Mouse (Mus musculus): ENCODE measurements around the gene Ifitm3.
"Not testable (repeated sequence)": the region's sequence is repeated elsewhere in the genome, so short reads cannot be mapped to it uniquely, and the experiment has no call there.

The Ifitm3 gene

DNA sequence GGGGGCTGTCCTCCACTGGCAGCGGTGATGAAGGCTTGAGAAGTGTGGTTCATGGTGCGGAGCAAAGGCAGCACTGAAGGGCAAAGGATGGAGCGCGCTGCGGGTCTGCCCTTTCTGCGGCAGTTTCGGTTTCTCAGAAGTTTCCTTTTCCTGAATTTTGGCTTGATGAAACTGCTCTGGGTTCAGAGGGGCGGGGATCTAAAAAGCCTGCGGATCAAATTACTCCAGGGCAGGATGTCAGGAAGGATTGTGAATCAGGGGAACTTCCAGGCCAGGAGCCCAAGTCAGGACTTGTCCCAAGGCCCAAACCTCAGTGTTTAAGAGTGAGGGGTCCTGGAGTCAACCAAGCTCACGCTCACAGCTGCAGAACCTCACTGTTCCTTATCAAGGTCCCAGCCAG is at the start of gene Ifitm3:
Gene Ifitm3 (minus strand): TSS at position 178 of the 400 bp plus-strand sequence.
- no peak for DNase-seq (ENCODE audit: low read depth, low spot score)

DNA sequence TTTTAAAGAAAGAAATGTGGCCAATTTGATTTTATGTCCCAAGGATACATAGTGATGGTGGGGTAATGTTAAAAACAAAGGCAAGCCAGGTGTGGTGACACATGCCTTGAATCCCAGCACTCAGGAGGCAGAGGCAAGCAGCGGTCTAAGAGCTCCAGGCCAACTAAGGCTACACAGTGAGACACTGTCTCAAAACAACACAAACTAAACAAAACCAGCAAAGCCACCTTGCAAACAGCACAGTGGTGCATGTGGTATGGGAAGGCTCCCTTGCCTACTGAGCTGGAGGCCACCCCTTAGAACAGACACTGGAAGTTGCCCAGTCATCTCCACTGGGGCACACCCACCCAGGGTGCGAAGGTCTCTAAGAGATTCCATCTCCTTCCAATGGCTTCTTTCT is 49.4 kb upstream of the Ifitm3 start:
- no peak for DNase-seq (ENCODE audit: low read depth, low spot score)

DNA sequence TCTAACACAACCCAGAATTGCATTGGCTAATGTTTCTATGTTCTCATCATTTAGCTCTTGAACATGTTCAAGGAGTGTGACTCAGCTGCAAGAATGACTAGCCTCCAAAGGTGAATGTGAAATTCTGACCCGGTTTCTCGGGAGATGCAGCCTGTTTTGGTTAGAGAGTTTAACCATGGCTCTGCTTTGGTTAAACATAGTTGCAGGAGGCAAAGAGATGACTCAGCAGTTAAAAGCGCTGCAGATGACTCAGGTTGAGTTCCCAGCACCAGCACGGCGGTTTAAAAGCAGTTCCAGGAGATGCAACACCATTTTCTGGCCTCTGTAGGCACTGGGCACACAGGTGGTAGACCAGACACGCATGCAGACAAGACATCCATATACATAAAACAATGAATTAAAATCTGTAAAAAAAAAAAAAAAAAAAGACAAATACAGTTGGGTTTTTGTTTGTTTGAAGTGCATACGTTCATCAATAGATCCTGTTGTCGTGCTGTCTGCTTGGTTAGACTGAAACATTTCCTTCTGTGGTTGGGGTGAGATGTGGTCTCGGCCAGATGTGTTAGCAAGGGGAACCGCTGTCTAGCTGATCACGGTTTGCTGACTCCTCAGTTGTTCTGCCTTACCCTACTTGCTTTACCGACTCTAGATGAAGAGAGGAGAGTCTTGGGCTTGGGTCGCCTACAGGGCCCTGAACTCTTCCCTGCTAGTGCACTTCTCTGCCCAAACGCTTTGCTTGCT is 48.2 kb upstream of the Ifitm3 start:
- DNase-seq (ENCODE audit: low read depth, low spot score) = no peak

DNA sequence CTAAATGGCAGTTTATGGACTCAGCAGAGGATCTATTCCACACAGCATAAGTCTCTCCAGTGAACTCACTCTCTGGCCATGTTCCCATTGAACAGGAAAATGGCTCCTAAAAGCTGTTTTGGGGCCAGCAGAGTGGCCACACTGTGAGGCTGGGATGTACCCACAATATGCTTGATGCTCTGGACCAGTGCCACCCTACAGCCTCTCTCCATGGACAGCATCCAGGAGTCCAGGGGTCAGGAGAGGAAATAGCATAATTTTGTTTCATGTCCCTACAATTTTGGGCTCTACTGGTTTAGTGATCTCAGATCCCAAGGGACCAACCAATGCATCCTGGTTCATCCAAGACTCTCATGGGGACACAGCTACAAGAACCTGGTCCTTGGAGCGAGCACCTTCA is 47.0 kb upstream of the Ifitm3 start:
- no peak for DNase-seq (ENCODE audit: low read depth, low spot score)

DNA sequence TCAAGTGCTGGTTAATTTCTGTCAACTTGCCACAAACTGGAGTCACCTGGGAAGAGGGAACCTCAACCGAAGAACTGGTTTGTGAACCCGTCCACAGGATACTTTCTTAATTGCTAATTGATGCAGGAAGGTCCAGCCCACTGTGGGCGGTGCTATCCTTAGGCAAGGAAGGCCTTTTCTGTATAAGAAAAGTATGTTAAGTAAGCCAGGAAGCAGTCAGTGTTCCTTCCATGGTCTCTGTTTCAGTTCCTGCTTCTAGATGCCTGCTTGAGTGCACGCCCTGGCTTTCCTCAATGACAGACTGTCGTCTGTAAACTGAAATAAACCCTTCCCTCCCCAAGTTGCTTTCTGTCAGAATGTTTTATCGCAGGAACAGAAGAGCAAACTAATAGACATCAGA is 46.4 kb upstream of the Ifitm3 start:
- DNase-seq (ENCODE audit: low read depth, low spot score) = no peak

DNA sequence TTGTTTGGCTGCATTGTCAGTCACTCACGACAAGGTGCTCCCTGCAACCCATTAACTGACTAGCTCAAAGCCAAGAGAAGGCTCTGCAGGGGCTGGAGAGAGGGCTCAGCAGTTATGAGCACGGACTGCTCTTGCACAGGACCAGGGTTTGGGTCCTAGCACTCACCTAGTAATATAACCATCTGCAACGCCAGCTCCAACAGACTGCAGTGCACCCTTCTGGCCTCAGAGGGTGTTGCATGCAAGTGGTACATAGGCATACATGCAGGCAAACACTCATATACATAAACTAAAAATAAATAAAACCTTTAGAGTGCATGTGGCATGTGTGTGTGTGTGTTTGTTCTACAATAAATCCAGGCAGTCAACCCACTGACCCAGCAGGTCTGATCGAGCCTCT is 45.2 kb upstream of the Ifitm3 start:
- DNase-seq (ENCODE audit: low read depth, low spot score) = no peak

DNA sequence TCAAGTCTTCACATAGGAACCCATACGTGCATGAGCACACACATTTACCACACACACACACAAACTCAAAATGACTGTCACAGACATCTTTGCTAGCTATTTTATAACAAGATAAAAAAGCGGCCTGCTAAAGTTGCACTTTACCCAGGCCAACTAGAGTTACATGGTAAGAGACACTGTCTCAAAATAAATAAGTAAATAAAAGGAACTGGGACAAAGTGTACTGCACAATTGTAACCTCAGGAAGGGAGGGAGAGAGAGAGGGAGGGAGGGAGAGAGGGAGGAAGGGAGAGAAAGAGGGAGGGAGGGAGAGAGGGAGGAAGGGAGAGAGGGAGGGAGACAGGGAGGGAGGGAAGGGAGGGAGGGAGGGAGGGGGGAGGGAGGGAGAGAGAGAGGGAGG is 41.9 kb upstream of the Ifitm3 start:
- no peak for DNase-seq (ENCODE audit: low read depth, low spot score)

DNA sequence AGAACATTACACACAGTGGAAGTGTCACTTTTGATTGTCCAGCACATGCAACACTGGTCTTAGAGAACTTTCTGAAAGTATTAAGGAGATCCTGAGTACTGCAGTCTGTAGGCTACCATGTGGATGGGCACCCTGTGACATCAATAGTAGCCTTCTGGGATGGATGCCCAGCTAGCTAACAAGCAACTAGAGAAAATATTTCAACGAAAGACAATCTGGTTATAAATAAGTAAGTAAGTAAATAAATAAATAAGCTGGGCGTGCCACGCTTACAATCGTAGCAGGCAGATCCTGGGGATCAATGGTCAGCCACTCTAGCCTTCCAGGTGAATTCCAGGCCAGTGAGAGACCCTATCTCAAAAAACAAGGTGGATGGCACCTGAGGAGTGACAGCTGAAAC is 41.4 kb upstream of the Ifitm3 start:
- no peak for DNase-seq (ENCODE audit: low read depth, low spot score)

DNA sequence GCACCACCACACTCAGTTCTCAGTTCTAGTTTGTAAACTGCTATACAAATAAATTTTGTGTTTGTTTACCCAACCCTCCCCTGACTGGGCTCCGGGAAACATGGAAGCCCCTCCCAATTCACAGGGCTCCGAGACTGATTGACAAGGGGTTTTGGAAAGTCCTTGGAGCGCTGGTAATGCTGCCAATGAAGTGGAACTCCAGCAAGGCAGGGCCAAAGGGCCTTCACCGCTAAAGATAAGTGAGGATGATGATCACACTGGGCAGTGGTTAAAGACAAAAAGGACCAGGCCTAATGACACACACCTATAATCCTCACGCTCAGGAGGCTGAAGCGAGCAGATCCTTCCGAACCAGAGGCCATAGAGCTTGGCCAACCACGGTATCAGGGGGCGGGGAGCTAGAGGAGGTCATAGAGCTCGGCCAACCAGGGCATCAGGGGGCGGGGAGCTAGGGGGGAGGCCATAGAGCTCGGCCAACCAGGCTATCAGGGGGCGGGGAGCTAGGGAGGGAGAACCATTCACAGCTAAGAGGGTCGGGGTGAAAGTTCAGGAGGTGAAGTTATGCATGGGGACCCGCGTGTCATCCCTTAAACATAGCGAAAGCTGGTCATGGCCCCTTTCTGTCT is 40.6 kb upstream of the Ifitm3 start:
- DNase-seq (ENCODE audit: low read depth, low spot score) = no peak

DNA sequence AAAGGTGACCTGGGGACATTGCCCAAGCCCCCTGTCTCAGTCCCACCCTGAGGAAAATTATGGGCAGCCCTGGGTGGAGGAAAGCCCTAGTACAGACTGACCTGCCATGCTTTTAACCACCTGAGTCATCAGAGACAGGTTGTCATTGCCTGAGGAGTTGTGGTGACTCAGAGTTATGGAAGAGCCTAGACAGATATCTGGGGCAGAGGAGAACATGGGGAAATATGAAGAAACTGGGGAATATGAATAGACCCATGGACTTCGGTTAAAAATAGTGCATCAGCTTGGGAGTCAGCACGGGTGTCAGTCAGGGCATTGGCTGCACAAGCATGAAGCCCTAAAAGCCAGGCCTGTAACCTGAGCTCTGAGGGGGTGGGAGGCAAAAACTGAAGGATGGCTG is 38.8 kb upstream of the Ifitm3 start:
- no peak for DNase-seq (ENCODE audit: low read depth, low spot score)

DNA sequence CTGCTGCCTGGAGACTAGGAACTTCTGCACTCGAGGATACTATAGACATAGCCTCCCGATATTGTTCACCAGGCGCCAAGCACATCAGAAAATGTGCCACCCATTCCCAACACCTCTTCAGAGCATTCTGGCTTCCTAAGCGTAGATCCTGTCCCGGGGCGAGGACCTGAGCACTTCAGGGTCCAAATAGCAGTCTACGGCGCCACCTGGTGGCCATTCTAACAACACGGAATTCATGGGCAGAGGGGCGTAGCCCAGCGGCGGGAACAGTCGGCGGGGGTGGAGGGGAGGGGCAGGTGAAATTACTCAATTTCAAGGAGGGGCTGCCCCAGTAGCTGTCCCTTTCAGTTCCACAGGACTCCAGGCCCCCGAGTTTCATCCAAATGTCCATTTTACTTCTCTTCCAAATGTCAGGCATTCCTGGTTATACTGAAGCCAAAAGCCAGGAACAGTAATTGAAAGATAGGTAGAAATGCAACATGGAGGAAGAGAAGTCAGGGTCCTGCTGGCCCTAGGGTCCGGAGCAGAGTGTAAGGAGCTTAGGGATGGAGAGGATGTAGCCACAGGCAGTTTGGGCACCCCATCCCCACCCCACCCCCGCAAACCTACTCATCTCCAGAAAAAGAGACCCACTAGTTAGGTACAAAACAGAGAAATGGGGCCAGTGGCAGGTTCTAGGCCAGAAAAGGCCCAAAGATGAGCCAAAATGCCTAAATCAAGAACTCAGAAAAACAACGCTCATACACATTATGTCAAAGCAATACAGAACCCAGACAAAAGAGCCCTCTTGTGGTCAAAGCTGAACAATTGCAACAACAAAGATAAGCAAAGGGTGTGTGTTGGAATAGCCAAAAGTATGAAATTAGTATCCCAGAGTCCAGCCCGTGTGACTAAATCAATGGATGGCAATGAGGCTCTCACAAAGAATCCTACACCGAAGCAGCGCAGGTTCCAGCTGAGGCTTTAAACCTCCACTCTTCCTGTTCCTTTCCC is 38.0 kb upstream of the Ifitm3 start:
- peak; percentile 65 for DNase-seq (ENCODE audit: low read depth, low spot score)

DNA sequence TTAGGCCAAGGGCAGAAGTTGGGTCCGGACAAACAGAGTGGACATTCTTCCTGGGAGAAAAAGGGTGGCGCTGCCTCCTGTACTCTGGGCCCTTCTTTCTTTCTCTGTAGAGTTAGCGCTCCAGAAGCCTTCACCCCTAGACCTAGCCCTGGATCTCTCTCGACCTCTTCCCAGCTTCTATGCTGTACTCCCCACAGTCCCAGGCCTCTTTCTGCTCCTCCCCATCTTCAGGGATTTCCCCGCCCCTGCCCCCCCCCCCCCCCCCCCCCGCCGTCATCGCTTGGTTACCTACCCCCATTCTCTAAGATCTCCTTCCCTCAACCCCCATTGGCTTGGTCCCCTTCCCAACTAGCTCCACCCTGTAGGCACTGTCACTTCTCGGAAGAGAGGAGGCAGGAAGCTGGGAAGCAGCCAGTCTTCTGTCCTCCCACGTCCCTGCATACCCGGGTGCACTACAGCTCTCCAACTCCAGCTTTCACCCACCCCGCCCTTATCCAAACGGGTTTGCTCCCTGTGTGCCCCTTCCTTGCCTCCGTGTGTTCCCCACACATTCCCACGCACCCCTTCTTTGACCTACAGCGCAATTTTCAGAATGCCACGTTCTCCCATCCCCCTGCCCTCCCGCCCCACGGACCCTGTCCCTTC is 37.1 kb upstream of the Ifitm3 start:
- no peak for DNase-seq (ENCODE audit: low read depth, low spot score)

DNA sequence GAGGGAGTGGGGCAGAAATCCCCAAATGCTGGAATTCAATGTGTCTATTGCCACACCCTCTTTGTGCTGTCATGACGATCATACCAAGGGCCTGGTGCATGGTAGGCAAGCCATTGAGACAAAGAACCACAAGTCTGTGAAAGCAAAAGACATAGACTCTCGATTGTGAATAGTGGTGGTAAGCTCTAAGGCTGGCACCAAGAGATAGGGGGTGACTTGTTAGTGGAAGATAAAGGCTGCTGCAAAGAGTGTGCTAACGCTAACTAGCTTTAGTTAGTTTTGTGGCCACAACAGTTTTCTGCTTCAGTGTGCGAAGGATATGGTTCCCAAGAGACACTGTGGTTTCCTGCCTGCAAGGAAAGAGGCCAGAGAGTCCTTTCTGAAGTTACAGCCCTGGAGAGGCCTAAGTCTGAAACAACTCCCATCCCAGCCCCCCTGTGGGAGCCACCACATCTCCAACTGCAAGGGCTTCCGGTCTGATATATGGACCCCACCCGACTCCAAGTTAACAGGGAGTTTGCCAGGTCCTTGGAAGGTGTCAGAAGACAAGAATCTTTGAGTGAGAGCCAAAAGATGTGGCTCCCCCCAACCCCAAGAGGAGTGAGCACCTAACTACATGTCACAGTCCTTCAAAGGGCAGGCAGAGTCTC is 36.5 kb upstream of the Ifitm3 start:
- DNase-seq (ENCODE audit: low read depth, low spot score) = no peak

DNA sequence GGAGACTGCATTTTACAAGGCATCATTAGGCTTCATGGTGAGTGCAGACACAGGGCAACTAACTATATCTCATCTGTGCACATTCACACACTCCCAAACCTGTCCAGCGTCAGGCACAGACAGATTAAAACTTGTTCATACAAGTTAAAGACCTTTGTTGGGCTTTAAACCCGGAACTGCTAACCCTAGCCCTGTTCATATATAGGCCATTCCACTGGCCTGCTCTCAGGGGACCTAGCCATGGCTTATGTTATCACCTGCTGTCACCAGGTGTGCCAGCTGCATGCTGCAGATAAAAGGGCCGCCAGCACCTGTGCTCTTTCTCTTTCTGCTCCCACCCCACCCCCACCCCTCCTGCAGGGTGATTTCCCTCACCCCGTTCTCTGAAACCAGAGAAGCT is 32.0 kb upstream of the Ifitm3 start:
- no peak for DNase-seq (ENCODE audit: low read depth, low spot score)

DNA sequence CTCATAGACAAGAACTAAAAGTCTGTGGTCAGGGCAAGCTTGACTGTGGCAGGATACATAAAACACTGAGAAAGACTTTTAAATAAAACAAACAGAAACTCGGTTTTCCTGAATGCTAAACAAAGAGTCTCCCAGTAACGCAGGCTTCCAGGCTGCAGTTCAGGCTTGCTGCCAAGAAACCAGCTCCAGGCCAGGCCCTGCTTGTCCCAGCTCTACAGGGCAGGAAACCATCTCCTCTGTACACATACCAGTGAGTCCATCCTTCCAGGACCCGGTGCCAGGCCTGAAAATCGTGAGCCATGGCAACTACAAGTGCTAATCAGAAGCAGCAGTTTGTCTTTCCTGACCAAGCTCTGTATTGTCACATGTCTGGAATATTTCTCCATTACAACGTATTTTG is 31.1 kb upstream of the Ifitm3 start:
- no peak for DNase-seq (ENCODE audit: low read depth, low spot score)

DNA sequence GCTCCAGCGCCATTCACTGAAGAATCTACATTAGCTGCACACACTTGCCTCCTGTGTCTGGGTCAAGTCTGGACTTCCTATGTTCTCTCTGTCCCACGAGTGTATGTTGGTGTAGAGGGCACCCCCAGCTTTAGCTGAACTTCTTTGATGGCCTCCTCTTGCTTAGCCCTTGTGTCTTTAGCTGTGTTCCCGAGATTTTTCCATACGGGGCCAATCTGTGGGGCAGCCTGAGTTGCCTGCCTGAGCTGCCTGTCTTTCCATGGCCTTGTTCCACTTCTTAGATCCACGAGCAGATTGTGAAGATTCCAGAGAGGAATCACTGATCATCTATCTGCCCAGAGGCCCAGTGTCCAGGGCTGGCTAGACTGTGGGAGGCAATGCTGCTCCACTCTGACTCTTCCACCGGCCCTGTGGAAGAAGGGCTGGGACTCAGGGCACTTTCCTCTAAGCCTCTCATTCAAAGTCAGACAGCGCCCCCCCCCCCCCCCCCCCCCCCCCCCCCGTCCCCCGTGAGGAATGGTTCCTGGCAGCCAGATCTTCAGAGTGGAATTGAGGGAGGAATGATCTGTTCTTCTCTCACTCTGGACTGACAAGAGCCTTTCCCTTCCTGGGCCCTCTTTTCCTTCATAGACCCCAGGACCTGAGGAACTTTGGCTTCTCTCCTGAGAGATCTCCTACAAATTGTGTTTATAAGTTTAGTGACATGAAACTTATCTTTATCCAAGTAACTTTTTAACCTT is 30.5 kb upstream of the Ifitm3 start:
- DNase-seq (ENCODE audit: low read depth, low spot score) = no peak

DNA sequence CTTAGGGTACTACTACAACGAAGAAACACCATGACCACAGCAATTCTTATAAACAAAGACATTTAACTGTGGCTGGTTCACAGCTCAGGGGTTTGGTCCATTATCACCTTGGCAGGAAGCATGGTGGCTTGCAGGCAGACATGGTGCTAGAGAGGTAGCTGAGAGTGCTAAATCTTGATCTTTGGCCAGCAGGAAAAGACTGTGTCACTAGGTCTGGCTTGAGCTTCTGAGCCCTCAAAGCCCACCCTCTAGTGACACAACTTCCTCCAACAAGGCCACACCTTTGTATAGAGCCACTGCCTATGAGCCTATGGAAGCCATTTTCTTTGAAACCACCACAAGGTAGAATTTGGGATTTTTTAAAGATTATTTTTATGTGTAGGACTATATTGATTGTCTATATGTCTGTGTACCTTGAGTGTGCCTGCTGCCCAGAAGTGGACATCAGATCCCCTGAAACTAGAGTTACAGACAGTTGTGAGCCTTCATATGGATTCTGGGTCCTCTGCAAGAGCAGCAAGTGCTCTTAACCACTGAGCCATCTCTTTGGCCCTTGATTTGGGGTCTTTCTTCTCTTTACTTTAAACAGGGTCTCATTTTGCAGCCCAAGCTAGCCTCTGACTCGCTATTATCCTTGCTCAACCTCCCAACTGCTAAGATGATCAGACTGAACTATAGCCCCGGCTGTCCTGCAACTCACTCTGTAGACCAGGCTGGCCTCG is 29.0 kb upstream of the Ifitm3 start:
- DNase-seq (ENCODE audit: low read depth, low spot score) = no peak

DNA sequence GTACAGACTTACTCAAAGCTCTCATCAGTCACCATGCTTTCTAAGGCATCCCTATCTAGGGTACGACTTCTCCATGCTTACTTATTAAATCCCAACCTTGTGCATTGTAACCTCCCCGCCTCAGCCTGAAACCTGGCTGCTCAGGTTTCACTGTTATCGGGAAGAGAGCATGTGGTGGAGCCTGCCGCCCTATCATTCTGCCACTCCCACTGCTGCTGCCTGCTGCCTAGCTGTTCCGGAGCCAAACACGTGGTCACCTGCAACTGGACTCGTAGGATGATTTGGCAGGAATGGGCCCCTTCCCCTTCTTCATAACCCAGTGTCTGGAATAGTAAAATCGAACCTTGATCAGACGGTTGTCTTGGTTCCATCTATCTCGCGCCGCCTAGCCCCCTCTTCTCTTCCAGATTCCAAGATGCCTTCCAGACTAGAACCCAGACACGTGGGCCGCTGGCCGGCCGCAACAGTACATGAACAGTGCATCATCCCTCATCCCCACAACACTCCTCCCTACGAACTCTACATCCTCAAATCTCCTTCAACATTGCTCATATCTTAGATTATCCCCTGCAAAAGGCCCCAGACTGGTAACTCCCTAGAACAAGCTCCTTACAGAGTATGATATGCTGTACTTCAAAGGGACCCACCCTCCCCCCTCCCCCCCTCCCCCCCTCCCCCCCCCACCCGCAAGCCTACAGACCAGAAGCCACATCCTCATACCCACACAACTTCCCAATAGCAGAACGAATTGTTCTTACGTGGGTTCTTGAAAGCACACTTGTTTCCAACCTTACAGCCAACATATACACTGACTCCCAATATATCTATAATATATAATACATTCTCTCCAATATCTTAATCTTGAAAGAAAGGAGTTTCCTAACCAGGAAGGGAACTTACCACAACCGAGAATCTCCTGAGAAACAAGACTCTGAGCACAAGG is 27.8 kb upstream of the Ifitm3 start:
- no peak for DNase-seq (ENCODE audit: low read depth, low spot score)

DNA sequence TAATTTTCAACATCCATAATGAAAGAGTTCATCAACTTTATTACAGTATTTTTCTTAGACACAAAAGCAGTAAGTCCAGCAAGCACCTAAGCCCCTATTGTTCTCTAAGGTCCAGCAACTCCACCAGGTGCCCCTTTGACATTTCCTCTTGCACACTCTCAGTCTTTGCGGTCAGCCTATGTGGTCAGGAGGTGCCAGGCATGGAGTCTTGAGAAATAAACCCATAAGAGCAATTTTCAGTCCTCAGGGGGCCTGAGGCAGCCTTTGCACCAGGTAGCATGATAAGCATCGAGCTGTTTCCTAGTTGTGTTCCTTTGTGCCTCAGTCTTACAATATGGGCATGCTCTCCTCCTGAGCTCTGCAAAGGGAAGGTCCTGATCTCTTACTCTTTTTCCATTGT is 26.1 kb upstream of the Ifitm3 start:
- DNase-seq (ENCODE audit: low read depth, low spot score) = not testable (repeated sequence)

Measured in retina, adult 2 months (tissue).